Mouse (Mus musculus) olfactory bulb, adult 2 months (tissue): ENCODE measurements at regions not wholly inside any gene's neighbourhood (a gene's known extent, or its start where the extent isn't known, plus 50 kb on each side); places are given as distances from the start of the nearest gene placed in this dataset.

Experiments used
- CTCF ChIP-seq: fragments of 200-500 bp; IDR thresholded peaks from 2 replicates; pipeline ENCODE4 v1.5.1; 2012; ENCODE audit warnings: low read depth, mild to moderate bottlenecking, low read length, moderate library complexity; ENCODE audit not compliant: insufficient read depth
- POLR2A ChIP-seq: fragments of 200-500 bp; IDR thresholded peaks from 2 replicates; pipeline ENCODE4 v1.6.1; 2012; ENCODE audit warnings: mild to moderate bottlenecking, low read depth, low read length, moderate library complexity; ENCODE audit not compliant: insufficient read depth

GRCm38 (mm10) chr10:84072866-84073483 lies 350.3 kb downstream of the 1500009L16Rik start:
- no peak for TF ChIP-seq CTCF
- no peak for TF ChIP-seq POLR2A
